Mouse (Mus musculus) stomach, embryonic 14.5 days (tissue): ENCODE data around the gene Ccl2. TPM values are rescaled to one million over a fixed set of nuclear protein-coding genes. Genes with fewer than 3 reads are reported as not detected.
A peak's percentile ranks its signal among the peaks of the same experiment; 100 is the strongest.

Source experiments
- ATAC-seq: fragments of 200-750 bp; cut with Nextera tagmentation; 2 replicates; pipeline ENCODE4 v1.8.0; 2017; ENCODE audit warnings: low read depth, moderate TSS enrichment; ENCODE audit not compliant: insufficient number of reproducible peaks, insufficient read depth, low FRiP score
- H3K27ac ChIP-seq: fragments of 300-500 bp; sonication (generic); 2 replicates; pipeline ENCODE4 v1.5.1; 2014; ENCODE audit warnings: mild to moderate bottlenecking, low read length, moderate library complexity, mixed read lengths
- H3K27me3 ChIP-seq: fragments of 300-500 bp; sonication (generic); 2 replicates; pipeline ENCODE4 v1.6.1; 2014; ENCODE audit warnings: low read length, control low read depth, mixed read lengths; ENCODE audit not compliant: control insufficient read depth, insufficient read depth
- H3K36me3 ChIP-seq: fragments of 300-500 bp; sonication (generic); 2 replicates; pipeline ENCODE4 v1.6.1; 2014; ENCODE audit warnings: mild to moderate bottlenecking, control low read depth, low read length, moderate library complexity, mixed read lengths; ENCODE audit not compliant: control insufficient read depth, insufficient read depth
- H3K4me1 ChIP-seq: fragments of 300-500 bp; sonication (generic); 2 replicates; pipeline ENCODE4 v1.6.1; 2014; ENCODE audit warnings: low read length, control low read depth, mixed read lengths; ENCODE audit not compliant: control insufficient read depth, insufficient read depth
- H3K4me2 ChIP-seq: fragments of 300-500 bp; sonication (generic); replicated peaks from 2 replicates; pipeline ENCODE4 v1.6.1; 2014; ENCODE audit warnings: low read depth, low read length, control low read depth
- H3K4me3 ChIP-seq: fragments of 300-500 bp; sonication (generic); 2 replicates; pipeline ENCODE4 v1.5.1; 2014; ENCODE audit warnings: low read depth, low read length, control low read depth
- H3K9ac ChIP-seq: fragments of 300-500 bp; sonication (generic); replicated peaks from 2 replicates; pipeline ENCODE4 v1.6.1; 2014; ENCODE audit warnings: low read depth, mild to moderate bottlenecking, control low read depth, low read length, moderate library complexity, mixed read lengths
- H3K9me3 ChIP-seq: fragments of 300-500 bp; sonication (generic); 2 replicates; pipeline ENCODE4 v1.6.1; 2016; ENCODE audit warnings: low read depth, low read length, control low read depth; ENCODE audit not compliant: control insufficient read depth
- whole genome bisulfite sequencing: fragments of 180-500 bp; shearing (Covaris S2); extraction: QIAGEN DNeasy Blood & Tissue Kit; methylation state at CpG from one replicate; pipeline ENCODE4 v1.1.7; 2014; 5-methylcytosine and 5-hydroxymethylcytosine counted together
- polyA plus RNA-seq: library from polyadenylated mRNA; unstranded; fragments of >200 nt; fragmentation: Nextera tagmentation; extraction: Ambion mirVana; gene quantifications from 2 replicates; pipeline ENCODE4 v1.2.1, GENCODE M21; 2014

The Ccl2 gene
- polyA plus RNA-seq, 1 experiment from 2014 or later = 7.0 TPM

DNA sequence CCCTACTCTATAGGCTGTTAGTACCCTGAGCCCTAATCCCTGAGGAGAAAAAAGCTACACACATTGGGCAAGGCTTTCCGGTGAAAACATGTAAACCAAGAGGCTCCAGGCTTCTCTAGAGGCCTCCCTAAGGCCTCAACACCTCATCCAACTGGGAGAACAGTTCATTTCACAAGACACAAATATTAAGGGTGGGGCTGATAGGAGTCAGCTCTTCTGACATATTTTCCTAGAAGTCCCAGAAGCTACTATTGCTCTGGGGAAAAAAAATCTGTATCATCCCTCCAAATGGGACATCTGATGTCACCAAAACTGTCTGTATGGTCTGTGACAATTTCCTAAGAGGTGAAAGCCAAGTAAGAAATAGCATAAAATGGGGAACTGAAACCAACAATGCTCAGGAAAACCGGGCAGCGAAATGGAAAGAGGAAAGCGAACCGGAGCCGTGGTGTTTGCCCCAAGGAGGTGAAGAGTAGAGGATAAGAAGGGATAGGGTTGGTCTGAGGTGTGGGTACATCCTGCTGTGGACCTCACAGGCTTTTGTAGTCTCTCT, 12.8 kb upstream of the Ccl2 start:
- Histone ChIP-seq H3K4me2 (no peak overlapping the region), H3K9me3 (no peaks in the 10 kb centered on the region), H3K9ac (no peak overlapping the region), H3K27ac (no peak overlapping the region), H3K4me1 (no peaks in the 10 kb centered on the region), H3K4me3 (no peak overlapping the region), H3K36me3 (no peaks in the 10 kb centered on the region), H3K27me3 (no peaks in the 10 kb centered on the region)
- WGBS = 92% methylated on average over 6 of the region's 6 CpGs
- ATAC-seq = no peak

DNA sequence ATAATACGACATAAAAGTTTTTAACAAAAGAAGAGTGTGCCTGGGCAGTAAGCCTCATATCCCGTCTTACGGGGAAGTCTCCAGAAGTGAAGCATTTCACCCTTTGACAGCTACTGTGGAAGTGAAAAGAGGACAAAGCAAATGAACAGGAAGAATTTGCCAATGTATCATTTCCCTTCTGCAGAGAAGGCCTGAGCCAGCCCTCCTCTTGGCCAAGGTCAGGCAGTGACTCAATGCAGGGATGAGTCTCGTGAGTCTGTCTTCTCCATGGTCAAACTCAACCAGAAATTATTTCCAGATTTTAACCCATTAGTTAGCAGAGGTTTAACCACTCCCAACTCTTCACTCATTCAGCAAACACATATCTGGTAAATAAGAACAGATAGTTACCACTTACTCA, 11.6 kb upstream of the Ccl2 start:
- Histone ChIP-seq H3K4me3 (no peak overlapping the region), H3K9ac (no peak overlapping the region), H3K27ac (no peak overlapping the region), H3K9me3 (no peaks in the 10 kb centered on the region), H3K4me2 (no peak overlapping the region), H3K27me3 (no peaks in the 10 kb centered on the region), H3K4me1 (no peaks in the 10 kb centered on the region), H3K36me3 (no peaks in the 10 kb centered on the region)
- no peak for ATAC-seq
- WGBS = 81% methylated on average over 4 of the region's 4 CpGs

DNA sequence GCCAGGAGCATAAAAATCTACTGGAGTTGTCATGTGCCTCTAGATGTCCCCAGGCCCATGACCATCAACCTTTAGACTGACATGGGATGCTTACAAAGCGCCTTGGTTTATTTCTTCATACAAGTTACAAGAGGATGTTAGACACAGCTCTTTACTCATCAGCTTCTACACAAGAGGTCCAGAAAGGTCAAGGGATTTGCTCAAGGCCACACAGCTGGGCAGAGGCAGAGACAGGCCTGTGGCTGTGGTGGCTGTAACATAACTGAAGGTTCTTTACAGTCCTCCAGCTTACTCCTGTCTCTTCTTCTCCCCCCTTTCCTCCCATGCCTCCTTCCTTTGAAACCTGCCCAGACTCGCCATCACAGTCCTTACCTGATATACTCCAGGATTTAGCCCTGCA, 5.2 kb upstream of the Ccl2 start:
- ATAC-seq = no peak
- whole genome bisulfite sequencing = 72% methylated on average over 2 of the region's 2 CpGs
- no peaks in the 10 kb centered on the region for H3K9me3 ChIP-seq
- H3K4me2 ChIP-seq = no peak overlapping the region
- H3K27ac ChIP-seq = no peak overlapping the region
- no peaks in the 10 kb centered on the region for H3K27me3 ChIP-seq
- no peaks in the 10 kb centered on the region for H3K36me3 ChIP-seq
- no peak overlapping the region for H3K9ac ChIP-seq
- H3K4me3 ChIP-seq = no peak overlapping the region
- peaks cover 10% of the 10 kb centered on the region; the same call in 1 of the 2 replicates for H3K4me1 ChIP-seq

DNA sequence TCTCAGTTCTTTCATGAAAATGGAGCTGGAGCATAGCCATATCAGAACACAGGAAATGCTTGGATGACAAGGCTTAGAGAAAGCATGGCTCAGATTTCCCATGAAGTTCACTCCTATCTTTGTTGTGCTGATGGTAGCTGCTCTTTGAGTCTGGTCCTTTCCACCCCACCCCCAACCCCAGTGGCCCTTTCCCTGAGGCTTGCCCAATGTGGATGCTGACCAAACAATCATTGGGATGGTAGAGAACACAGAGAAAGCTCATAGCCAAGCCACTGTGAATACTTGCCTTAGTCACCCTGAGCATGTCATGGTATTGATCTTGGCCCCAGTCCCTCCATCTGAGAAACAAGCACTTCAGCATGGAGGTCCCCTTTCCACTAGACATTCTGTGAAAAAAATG, 3.2 kb upstream of the Ccl2 start:
- Histone ChIP-seq H3K4me3 (no peak overlapping the region), H3K27ac (peak overlapping the region; percentile 79; the same call in 1 of the 2 replicates)
- no peak for ATAC-seq

DNA sequence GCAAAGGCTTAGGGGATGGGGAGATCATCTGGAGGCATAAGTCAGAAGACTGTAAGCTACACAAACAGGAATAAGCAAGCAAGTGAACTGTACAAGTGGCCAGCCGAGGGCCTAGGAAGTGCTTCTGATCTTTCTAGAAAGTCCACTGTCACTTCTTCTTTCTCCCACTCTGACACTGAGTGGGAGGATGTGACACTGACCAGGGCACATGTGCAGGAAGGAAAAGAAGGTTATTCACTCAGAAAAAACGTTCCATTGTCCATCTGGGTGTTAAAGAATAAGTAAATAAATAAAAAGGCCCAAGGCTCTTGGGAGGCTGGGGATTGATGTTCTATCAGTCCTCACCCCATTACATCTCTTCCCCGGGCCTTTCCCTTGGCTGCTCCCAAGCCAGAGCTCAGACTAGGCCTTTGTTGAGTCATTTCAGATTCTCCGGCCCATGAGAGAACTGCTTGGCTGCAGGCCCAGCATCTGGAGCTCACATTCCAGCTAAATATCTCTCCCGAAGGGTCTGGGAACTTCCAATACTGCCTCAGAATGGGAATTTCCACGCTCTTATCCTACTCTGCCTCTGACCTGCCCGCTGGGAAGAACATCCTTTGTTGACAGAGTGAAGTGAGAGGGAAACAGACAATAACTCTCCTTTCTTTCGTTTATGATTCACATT, 2.6 kb upstream of the Ccl2 start:
- Histone ChIP-seq H3K4me1 (peaks cover 13% of the 10 kb centered on the region; the same call in 1 of the 2 replicates), H3K9me3 (no peaks in the 10 kb centered on the region), H3K9ac (no peak overlapping the region), H3K4me2 (no peak overlapping the region), H3K27ac (peak overlapping the region; percentile 79), H3K36me3 (no peaks in the 10 kb centered on the region), H3K27me3 (no peaks in the 10 kb centered on the region), H3K4me3 (no peak overlapping the region)
- peak; percentile 63; the same call in 1 of the 2 replicates for ATAC-seq
- 26% methylated on average over 8 of the region's 8 CpGs for WGBS

More for the DNA sequence above, 3.2 kb upstream of the Ccl2 start:
- H3K4me1 ChIP-seq = peaks cover 13% of the 10 kb centered on the region; the same call in 1 of the 2 replicates
- no peaks in the 10 kb centered on the region for H3K27me3 ChIP-seq
- H3K9ac ChIP-seq = no peak overlapping the region
- H3K4me2 ChIP-seq = no peak overlapping the region
- H3K36me3 ChIP-seq = no peaks in the 10 kb centered on the region
- no peaks in the 10 kb centered on the region for H3K9me3 ChIP-seq

DNA sequence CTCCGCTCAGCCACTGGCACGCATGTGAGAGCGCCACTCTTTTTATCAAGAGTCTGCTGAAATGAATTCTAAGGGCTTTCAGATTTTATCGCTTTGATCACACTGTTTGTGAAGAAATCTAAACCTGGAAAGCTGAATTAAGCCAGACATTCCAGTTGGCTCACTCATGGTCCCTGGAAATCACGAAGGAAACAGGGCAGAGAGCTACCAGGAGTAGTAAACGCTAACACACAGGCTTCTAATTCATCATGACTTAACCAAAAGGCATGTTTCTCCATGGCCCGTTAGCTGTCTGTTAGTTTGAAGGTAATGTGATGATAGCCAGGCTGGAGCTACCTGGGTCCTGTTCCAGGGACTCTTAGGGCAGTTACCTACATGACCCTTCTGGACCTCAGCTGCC, 925 bp upstream of the Ccl2 start:
- Histone ChIP-seq H3K36me3 (no peaks in the 10 kb centered on the region), H3K4me2 (no peak overlapping the region), H3K4me1 (peaks cover 13% of the 10 kb centered on the region; the same call in 1 of the 2 replicates), H3K27ac (no peak overlapping the region), H3K27me3 (no peaks in the 10 kb centered on the region), H3K4me3 (no peak overlapping the region), H3K9me3 (no peaks in the 10 kb centered on the region), H3K9ac (no peak overlapping the region)
- WGBS = 79% methylated on average over 7 of the region's 7 CpGs
- no peak for ATAC-seq

DNA sequence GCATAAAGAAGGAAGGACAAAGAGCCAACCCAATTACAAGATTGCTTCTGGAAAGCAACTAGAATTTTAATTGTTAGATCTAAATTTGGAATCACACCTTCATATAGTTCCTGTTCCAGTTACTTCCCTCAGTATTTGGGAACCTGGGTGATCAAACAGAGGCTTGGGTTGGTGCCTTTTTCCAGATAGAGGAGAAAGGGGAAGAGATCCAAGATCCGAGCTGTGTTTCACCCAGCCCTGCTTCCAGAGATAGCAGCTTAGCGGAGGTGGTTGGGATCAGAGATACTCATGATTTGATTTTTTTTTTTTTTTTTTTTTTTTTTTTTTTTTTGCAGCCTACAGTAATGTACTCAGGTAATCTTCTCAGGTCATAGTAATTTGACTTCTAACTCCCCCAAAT, 486 bp downstream of the Ccl2 start:
- H3K9me3 ChIP-seq = no peaks in the 10 kb centered on the region
- H3K9ac ChIP-seq = no peak overlapping the region
- no peaks in the 10 kb centered on the region for H3K27me3 ChIP-seq
- no peak overlapping the region for H3K4me3 ChIP-seq
- 83% methylated on average over 2 of the region's 2 CpGs for WGBS
- H3K27ac ChIP-seq = no peak overlapping the region
- peaks cover 13% of the 10 kb centered on the region; the same call in 1 of the 2 replicates for H3K4me1 ChIP-seq
- no peak for ATAC-seq
- no peak overlapping the region for H3K4me2 ChIP-seq
- no peaks in the 10 kb centered on the region for H3K36me3 ChIP-seq

DNA sequence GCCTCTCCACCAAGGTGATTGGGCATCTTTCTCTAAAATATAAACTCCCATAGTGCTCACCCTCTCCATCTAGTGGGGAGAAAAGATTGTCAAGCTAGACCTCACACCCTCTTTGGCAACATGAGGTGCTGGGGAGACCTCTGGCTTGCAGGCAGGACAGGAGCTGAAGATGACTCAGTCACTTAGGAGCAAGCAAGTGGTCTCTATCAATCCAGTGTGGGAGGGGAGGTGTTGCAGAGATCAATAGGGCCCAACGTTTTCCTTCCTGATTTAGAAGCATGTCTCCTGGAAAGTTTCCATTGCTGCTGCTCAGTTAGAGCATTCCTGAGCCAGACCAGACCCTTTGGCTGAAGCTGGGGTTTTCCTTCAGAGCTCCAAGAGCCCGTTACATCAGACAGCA, 3.2 kb downstream of the Ccl2 start, which contains the start of gene Gm17268:
TSS of gene Gm17268 (minus strand) at position 28 of the 400 bp plus-strand sequence.
- WGBS = 25% methylated on average over 2 of the region's 2 CpGs
- peaks cover 4% of the 10 kb centered on the region; the same call in 1 of the 2 replicates for H3K4me1 ChIP-seq
- H3K4me3 ChIP-seq = no peak within 1 kb of the TSS
- H3K36me3 ChIP-seq = no peaks in the 10 kb centered on the region
- no peak within 1 kb of the TSS for H3K27ac ChIP-seq
- H3K4me2 ChIP-seq = no peak within 1 kb of the TSS
- no peak for ATAC-seq
- no peaks in the 10 kb centered on the region for H3K27me3 ChIP-seq
- no peak within 1 kb of the TSS for H3K9ac ChIP-seq
- H3K9me3 ChIP-seq = no peaks in the 10 kb centered on the region
